Mouse (Mus musculus) limb, embryonic 14.5 days (tissue): Measurements from ENCODE around the gene BC048562. TPM values are rescaled to one million over a fixed set of nuclear protein-coding genes. Genes with fewer than 3 reads are reported as not detected.

Source experiments
- ATAC-seq: fragments of 200-750 bp; cut with Nextera tagmentation; 2 replicates; pipeline ENCODE4 v1.8.0; 2017; ENCODE audit warnings: low read depth, moderate number of reproducible peaks, moderate TSS enrichment; ENCODE audit not compliant: low FRiP score
- DNase-seq: peaks from one replicate; pipeline ENCODE4 v3.0.0-alpha.2; 2015; ENCODE audit warnings: low spot score
- H3K27ac ChIP-seq: fragments of 300-500 bp; sonication (generic); replicated peaks from 2 replicates; pipeline ENCODE4 v1.5.1; 2014; ENCODE audit warnings: low read depth, mild to moderate bottlenecking, low read length, moderate library complexity, mixed read lengths
- H3K27me3 ChIP-seq: fragments of 300-500 bp; sonication (generic); 2 replicates; pipeline ENCODE4 v1.6.1; 2014; ENCODE audit warnings: low read length, mixed read lengths; ENCODE audit not compliant: control insufficient read depth, insufficient read depth
- H3K36me3 ChIP-seq: fragments of 300-500 bp; sonication (generic); 2 replicates; pipeline ENCODE4 v1.6.1; 2014; ENCODE audit warnings: mild to moderate bottlenecking, low read length, moderate library complexity, mixed read lengths; ENCODE audit not compliant: control insufficient read depth, insufficient read depth
- H3K4me1 ChIP-seq: fragments of 300-500 bp; sonication (generic); 2 replicates; pipeline ENCODE4 v1.6.1; 2014; ENCODE audit warnings: antibody characterized with exemption, low read length, mixed read lengths; ENCODE audit not compliant: control insufficient read depth, insufficient read depth
- H3K4me2 ChIP-seq: fragments of 300-500 bp; sonication (generic); replicated peaks from 2 replicates; pipeline ENCODE4 v1.6.1; 2014; ENCODE audit warnings: low read depth, mild to moderate bottlenecking, low read length, moderate library complexity; ENCODE audit not compliant: severe bottlenecking
- H3K4me3 ChIP-seq: fragments of 300-500 bp; sonication (generic); replicated peaks from 2 replicates; pipeline ENCODE4 v1.5.1; 2014; ENCODE audit warnings: low read length
- H3K9ac ChIP-seq: fragments of 300-500 bp; sonication (generic); 2 replicates; pipeline ENCODE4 v1.6.1; 2014; ENCODE audit warnings: mild to moderate bottlenecking, low read depth, low read length, moderate library complexity; ENCODE audit not compliant: severe bottlenecking
- H3K9me3 ChIP-seq: fragments of 300-500 bp; sonication (generic); 2 replicates; pipeline ENCODE4 v1.6.1; 2016; ENCODE audit warnings: low read length; ENCODE audit not compliant: control insufficient read depth
- POLR2A ChIP-seq: fragments of 200-500 bp; IDR thresholded peaks from 2 replicates; pipeline ENCODE4 v1.8.0; 2012; ENCODE audit warnings: inconsistent platforms, mild to moderate bottlenecking, moderate library complexity, borderline replicate concordance; ENCODE audit not compliant: insufficient read depth, insufficient read length; ENCODE audit errors: extremely low read depth
- WGBS: fragments of 180-500 bp; shearing (Covaris S2); extraction: QIAGEN DNeasy Blood & Tissue Kit; methylation state at CpG from one replicate; pipeline ENCODE4 v1.1.7; 2014; 5-methylcytosine and 5-hydroxymethylcytosine counted together
- polyA plus RNA-seq, 2 experiments: library from polyadenylated mRNA; depleted of rRNA in 1 of 2; stranded (reverse) in 1 of 2; unstranded in 1 of 2; fragments of >200 nt; fragmentation: Nextera tagmentation in 1 of 2; extraction: Ambion mirVana in 1 of 2; gene quantifications; 2 replicates each; pipeline versions ENCODE4 v1.2.1 to v1.2.3; 2012 to 2014

Gene BC048562
- polyA plus RNA-seq, 2 experiments: not detected

DNA sequence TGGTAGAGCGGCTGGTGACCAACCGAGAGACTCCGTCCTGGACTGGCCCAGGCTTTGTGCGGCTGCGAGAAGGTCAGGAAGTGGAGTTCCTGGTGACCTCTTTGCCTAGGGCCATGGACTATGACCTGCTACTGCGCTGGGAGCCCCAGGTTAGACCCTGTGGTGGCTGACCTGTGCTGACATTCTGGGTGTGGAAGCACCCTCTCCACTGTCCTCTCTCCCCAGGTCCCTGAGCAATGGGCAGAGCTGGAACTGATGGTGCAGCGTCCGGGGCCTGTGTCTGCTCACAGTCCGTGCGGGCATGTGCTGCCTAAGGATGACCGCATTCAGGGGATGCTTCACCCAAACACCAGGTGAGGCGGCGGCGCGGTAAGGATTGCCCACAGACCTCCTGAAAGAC, 47.7 kb downstream of the BC048562 start:
- Histone ChIP-seq H3K36me3 (peaks cover 81% of the 10 kb centered on the region), H3K9me3 (no peaks in the 10 kb centered on the region), H3K27me3 (no peaks in the 10 kb centered on the region), H3K4me2 (no peak overlapping the region), H3K9ac (no peak overlapping the region), H3K4me1 (peaks cover 13% of the 10 kb centered on the region), H3K4me3 (no peak overlapping the region), H3K27ac (no peak overlapping the region)
- WGBS: 96% methylated on average over 15 of the region's 15 CpGs
- TF ChIP-seq POLR2A: no peak
- DNase-seq (no peak), ATAC-seq (no peak)

DNA sequence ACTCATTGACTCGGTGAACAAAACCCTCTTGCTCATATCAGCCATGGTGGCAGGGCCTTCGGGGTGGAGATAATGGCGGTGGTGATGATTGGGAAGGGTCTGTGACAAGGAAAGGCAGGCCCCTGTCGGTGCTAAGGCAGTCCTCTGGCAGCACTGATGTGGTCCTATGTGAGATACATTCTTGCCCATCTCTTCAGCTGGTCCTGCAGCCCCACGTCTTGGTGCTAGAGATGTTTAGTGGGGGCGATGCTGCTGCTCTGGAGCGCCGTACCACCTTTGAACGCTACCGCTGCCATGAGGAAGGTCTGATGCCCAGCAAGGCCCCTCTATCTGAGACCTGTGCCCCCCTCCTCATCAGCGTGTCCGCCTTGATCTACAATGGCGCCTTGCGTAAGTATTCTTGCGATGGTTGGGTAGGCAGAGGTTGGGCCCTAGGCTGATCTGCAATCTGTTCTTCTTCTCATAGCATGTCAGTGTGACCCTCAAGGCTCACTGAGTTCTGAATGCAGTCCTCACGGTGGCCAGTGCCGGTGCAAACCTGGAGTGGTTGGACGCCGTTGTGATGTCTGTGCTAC, 49.1 kb downstream of the BC048562 start:
- TF ChIP-seq POLR2A: no peak
- Histone ChIP-seq H3K27ac (no peak overlapping the region), H3K4me1 (peaks cover 9% of the 10 kb centered on the region), H3K36me3 (peaks cover 91% of the 10 kb centered on the region), H3K4me3 (no peak overlapping the region), H3K4me2 (no peak overlapping the region), H3K9me3 (no peaks in the 10 kb centered on the region), H3K9ac (no peak overlapping the region), H3K27me3 (no peaks in the 10 kb centered on the region)
- WGBS: 93% methylated on average over 19 of the region's 19 CpGs
- no peak for ATAC-seq
- DNase-seq: no peak

DNA sequence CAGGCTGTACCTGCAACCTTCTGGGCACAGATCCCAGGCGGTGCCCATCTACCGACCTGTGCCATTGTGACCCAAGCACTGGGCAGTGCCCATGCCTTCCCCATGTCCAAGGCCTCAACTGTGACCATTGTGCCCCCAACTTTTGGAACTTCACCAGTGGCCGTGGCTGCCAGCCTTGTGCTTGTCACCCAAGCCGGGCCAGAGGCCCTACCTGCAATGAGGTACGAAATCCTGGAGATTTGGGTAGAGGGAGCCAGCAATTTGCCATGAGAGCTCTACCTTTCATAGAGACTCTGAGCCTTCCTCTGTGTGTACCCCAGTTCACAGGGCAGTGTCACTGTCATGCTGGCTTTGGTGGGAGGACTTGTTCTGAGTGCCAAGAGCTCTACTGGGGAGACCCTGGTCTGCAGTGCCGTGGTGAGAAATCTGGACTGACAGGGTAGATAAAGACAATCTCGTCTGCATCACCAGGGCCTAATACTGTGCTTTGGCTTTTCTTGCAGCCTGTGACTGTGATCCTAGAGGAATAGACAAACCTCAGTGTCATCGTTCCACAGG, 50.8 kb downstream of the BC048562 start:
- Histone ChIP-seq H3K27me3 (no peaks in the 10 kb centered on the region), H3K4me1 (peaks cover 9% of the 10 kb centered on the region), H3K9me3 (no peaks in the 10 kb centered on the region), H3K36me3 (peaks cover 83% of the 10 kb centered on the region), H3K9ac (no peak overlapping the region), H3K4me2 (no peak overlapping the region), H3K27ac (no peak overlapping the region), H3K4me3 (no peak overlapping the region)
- DNase-seq (no peak), ATAC-seq (no peak)
- TF ChIP-seq POLR2A: no peak
- 97% methylated on average over 8 of the region's 8 CpGs for WGBS

DNA sequence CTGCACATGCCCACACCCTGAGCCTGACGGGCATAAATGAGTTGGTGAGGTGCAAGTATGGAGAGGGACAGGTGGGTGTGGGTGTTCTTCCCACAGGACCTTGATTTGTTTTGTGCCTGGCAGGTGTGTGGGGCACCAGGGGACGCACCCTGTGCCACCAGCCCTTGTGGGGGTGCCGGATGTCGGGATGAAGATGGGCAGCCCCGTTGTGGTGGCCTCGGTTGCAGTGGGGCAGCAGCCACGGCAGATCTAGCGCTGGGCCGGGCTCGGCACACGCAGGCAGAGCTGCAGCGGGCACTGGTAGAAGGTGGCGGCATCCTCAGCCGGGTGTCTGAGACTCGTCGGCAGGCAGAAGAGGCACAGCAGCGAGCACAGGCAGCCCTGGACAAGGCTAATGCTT, 52.1 kb downstream of the BC048562 start:
- no peak for TF ChIP-seq POLR2A
- ATAC-seq: no peak
- H3K27me3 ChIP-seq: no peaks in the 10 kb centered on the region
- 96% methylated on average over 17 of the region's 17 CpGs for WGBS
- no peak overlapping the region for H3K4me3 ChIP-seq
- no peak overlapping the region for H3K27ac ChIP-seq
- no peaks in the 10 kb centered on the region for H3K9me3 ChIP-seq
- peaks cover 12% of the 10 kb centered on the region for H3K4me1 ChIP-seq
- peaks cover 83% of the 10 kb centered on the region for H3K36me3 ChIP-seq
- H3K4me2 ChIP-seq: no peak overlapping the region
- H3K9ac ChIP-seq: no peak overlapping the region
- DNase-seq: no peak

DNA sequence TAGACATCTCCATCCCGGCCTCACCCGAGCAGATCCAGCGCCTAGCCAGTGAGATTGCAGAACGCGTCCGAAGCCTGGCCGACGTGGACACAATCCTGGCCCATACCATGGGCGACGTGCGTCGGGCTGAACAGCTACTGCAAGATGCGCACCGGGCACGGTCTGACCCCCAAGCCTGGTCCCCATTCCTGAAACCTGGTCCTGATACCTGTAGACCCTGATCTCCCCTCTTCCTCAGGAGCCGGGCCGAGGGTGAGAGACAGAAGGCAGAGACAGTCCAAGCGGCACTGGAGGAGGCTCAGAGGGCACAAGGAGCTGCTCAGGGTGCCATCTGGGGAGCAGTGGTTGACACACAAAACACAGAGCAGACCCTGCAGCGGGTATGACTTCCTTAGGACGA, 52.9 kb downstream of the BC048562 start:
- H3K4me1 ChIP-seq: peaks cover 12% of the 10 kb centered on the region
- TF ChIP-seq POLR2A: no peak
- no peaks in the 10 kb centered on the region for H3K27me3 ChIP-seq
- WGBS: 96% methylated on average over 20 of the region's 20 CpGs
- no peaks in the 10 kb centered on the region for H3K9me3 ChIP-seq
- no peak for ATAC-seq
- H3K36me3 ChIP-seq: peaks cover 83% of the 10 kb centered on the region
- DNase-seq: no peak
- no peak overlapping the region for H3K9ac ChIP-seq
- H3K4me3 ChIP-seq: no peak overlapping the region
- H3K4me2 ChIP-seq: no peak overlapping the region
- no peak overlapping the region for H3K27ac ChIP-seq
